Mouse (Mus musculus): Measurements from ENCODE around the gene Grid1. TPM values are rescaled to one million over a fixed set of nuclear protein-coding genes. Genes with fewer than 3 reads are reported as not detected.

The Grid1 gene
- polyA plus RNA-seq, 1 experiment from 2014 or later, result 0.26 TPM

- H3K9ac ChIP-seq (ENCODE audit: low read length), result no peak overlapping the region
- no peaks in the 10 kb centered on the region for H3K4me1 ChIP-seq (ENCODE audit: control insufficient read depth, insufficient read depth, low read length)
- no peak overlapping the region for H3K27ac ChIP-seq (ENCODE audit: low read length)
- ATAC-seq (replicated peaks; ENCODE audit: extremely low read depth, insufficient read depth, low FRiP score), result no peak
- no peaks in the 10 kb centered on the region for H3K36me3 ChIP-seq (ENCODE audit: control insufficient read depth, insufficient read depth)
- no peaks in the 10 kb centered on the region for H3K27me3 ChIP-seq (ENCODE audit: control insufficient read depth, insufficient read depth, low read length)
- no peak overlapping the region for H3K4me2 ChIP-seq (ENCODE audit: low read depth, low read length)
- no peak overlapping the region for H3K4me3 ChIP-seq (ENCODE audit: low read length)
- 84% methylated on average over 6 of the region's 6 CpGs for WGBS
- H3K9me3 ChIP-seq (replicated peaks; ENCODE audit: control insufficient read depth, low read length), result no peaks in the 10 kb centered on the region
Observed at GRCm38 (mm10) chr14:35575285-35575684, 755.4 kb downstream of the Grid1 start.

GRCm38 (mm10) chr14:35625749-35626148, 805.8 kb downstream of the Grid1 start:
- Histone ChIP-seq H3K4me1 (ENCODE audit: control insufficient read depth, insufficient read depth, low read length) (no peaks in the 10 kb centered on the region), H3K27ac (ENCODE audit: low read length) (no peak overlapping the region), H3K9me3 (replicated peaks; ENCODE audit: control insufficient read depth, low read length) (peaks cover 2% of the 10 kb centered on the region; the same call in 1 of the 2 replicates), H3K9ac (ENCODE audit: low read length) (no peak overlapping the region), H3K4me2 (ENCODE audit: low read depth, low read length) (no peak overlapping the region), H3K27me3 (ENCODE audit: control insufficient read depth, insufficient read depth, low read length) (no peaks in the 10 kb centered on the region), H3K36me3 (ENCODE audit: control insufficient read depth, insufficient read depth) (no peaks in the 10 kb centered on the region), H3K4me3 (ENCODE audit: low read length) (no peak overlapping the region)
- no peak for ATAC-seq (replicated peaks; ENCODE audit: extremely low read depth, insufficient read depth, low FRiP score)
- 87% methylated on average over 5 of the region's 5 CpGs for WGBS

MicroRNAs within 50 kb of the gene (microRNA counts, 519-probe panel; counts per million panel counts)
- microRNA mmu-miR-346, result 1,919 counts per million, percentile 18 among the panel's probes with 10 or more counts

Small RNA genes lying within 50 kb of the gene (microRNA-seq; reads per million reads assigned to microRNA genes)
- 16.1 reads per million, percentile 32 among the genes with 10 or more reads in this experiment for gene Mir346

Other genes with a start within 250 kb of the Grid1 start
- 356 and 369 TPM in 2 replicates for gene Ldb3, start 231.4 kb upstream of the Grid1 start, polyA plus RNA-seq (2015; fragmentation: Nextera tagmentation; extraction: Ambion mirVana)
- 6.8 and 8.5 TPM in 2 replicates for gene Opn4, start 220.0 kb upstream of the Grid1 start, polyA plus RNA-seq (2015; fragmentation: Nextera tagmentation; extraction: Ambion mirVana)
- gene Wapl, start 146.2 kb upstream of the Grid1 start, polyA plus RNA-seq (2015; fragmentation: Nextera tagmentation; extraction: Ambion mirVana), result 13.6 and 15.3 TPM in 2 replicates